Mouse (Mus musculus): ENCODE results near the gene Treml4.

- TF ChIP-seq CTCF (IDR thresholded peaks at IDR 0.05; ENCODE audit: control insufficient read depth, insufficient read depth, insufficient read length) (no peak), MAX (IDR thresholded peaks at IDR 0.05) (no peak), MYOG (IDR thresholded peaks at IDR 0.05; ENCODE audit: control insufficient read depth, extremely low read depth, insufficient read length) (no peak), FOSL1 (IDR thresholded peaks at IDR 0.05; ENCODE audit: insufficient read depth, low read length, poor library complexity, severe bottlenecking) (no peak), USF1 (IDR thresholded peaks at IDR 0.05; ENCODE audit: low read depth) (no peak)
Measured at GRCm38 (mm10) chr17:48280943-48281738, 17.0 kb downstream of the Treml4 start.
